Mouse (Mus musculus) layer of hippocampus, adult 8-10 months (tissue): ENCODE measurements around the gene Ap1s3. TPM values are rescaled to one million over a fixed set of nuclear protein-coding genes. Genes with fewer than 3 reads are reported as not detected.
A peak's percentile ranks its signal among the peaks of the same experiment; 100 is the strongest.

Experiments used
- DNase-seq, 2 experiments: peaks; one replicate each; pipeline ENCODE4 v3.0.0; 2022; ENCODE audit warnings: low spot score in 2 of 2
- total RNA-seq, 4 experiments: library from RNA; stranded (reverse); gene quantifications; 2 replicates each; pipeline ENCODE4 v1.2.4; 2022

The Ap1s3 gene
- total RNA-seq, 4 experiments from 2014 or later = 1.7 to 2.9 (median 1.8) TPM

- peak; percentile 15 to 16 for DNase-seq
Measured at GRCm38 (mm10) chr1:79598385-79599178, 73.2 kb downstream of the Ap1s3 start.

- no peak for DNase-seq
Measured at GRCm38 (mm10) chr1:79592721-79593277, 79.0 kb downstream of the Ap1s3 start.

- DNase-seq = no peak
Measured at GRCm38 (mm10) chr1:79591091-79591490, 80.7 kb downstream of the Ap1s3 start.

DNA sequence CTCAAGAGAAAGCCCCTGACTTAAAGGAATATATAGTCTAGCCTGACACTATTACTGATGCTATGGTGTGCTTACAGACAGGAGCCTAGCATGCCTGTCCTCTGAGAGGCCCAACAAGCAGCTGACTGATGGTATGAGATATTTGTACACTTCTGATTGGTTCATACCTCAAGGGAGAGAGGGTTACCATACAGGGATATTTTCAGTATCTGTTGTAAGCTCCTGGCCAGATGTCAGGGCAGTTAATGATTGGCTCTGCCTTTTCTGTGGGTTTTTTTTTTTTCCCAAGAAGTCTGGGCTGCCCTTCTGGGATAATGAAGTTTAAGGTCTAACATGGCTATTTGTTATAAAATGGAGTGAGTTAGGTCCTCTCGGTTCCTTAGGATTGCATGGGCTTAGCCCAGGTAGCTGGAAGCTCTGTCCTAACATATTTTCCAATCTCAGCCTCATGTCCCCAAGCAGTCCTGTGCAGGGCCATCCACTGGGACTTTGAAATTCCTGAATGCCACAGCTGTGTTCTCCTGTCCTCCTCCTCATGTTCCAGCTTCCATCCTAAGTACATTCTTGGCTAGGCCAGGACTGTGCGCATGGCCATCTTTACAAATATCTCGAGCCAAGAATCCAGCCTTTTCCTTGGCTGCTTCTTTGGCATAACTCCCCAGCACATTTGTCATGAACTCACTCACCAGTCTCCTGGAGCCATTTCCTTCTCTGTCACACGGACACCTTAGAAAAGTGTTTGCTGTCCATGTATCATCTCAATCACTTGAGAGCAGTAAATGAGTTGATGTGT, 81.6 kb downstream of the Ap1s3 start:
- DNase-seq = no peak

GRCm38 (mm10) chr1:79589424-79589823, 82.3 kb downstream of the Ap1s3 start:
- no peak for DNase-seq

DNA sequence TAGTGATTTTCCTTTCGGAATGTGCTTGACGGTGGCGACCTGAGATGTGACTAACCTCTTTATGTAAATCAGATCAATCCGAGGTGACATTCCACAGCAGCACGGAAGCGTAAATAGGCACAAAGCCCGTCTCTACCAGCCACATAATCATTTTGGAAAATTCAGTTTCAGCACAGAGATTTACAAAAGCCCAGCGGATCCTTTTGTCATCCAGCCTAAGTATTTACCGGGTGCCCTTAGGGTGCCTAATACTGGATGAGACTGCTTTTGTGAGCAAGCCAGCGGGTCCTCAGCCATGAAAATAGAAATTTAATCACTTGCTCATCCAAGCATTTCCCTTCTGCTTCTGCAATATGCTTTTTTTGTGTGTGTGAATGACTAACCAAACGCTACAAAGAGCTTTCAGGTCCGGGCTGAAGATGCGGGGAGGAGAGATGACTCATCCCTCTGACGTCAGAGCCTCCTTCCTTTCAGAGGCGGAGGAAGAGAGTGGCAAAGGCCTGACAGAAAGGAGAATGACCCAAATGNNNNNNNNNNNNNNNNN, 90.6 kb downstream of the Ap1s3 start:
- peak; percentile 58 to 70 for DNase-seq

DNA sequence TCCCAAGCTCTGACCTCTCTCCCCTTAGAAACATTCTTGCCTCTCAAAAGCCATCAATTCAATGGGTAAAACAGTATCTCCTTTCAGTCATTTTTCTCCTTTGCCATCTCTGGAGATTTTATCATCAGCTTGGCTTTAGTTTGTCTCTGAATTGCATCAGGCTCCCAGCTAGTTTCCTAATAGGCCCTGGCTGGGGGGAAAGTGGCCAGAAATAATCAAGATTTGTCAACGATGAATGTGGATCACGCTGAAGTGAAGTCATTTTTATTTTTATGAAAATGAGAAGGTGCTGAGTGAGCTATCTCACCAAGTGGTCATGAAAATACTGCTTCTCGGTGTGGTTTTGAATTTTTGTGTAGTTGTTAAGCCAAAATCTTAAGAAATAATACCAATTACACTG, 94.4 kb downstream of the Ap1s3 start:
- no peak for DNase-seq

- DNase-seq = no peak
Measured at GRCm38 (mm10) chr1:79571912-79572311, 99.9 kb downstream of the Ap1s3 start.

- no peak for DNase-seq
Measured at GRCm38 (mm10) chr1:79571126-79571525, 100.6 kb downstream of the Ap1s3 start.

- DNase-seq = no peak
Measured at GRCm38 (mm10) chr1:79561186-79561585, 110.6 kb downstream of the Ap1s3 start.

Other genes starting within 250 kb of the Ap1s3 start
- 100 to 1,000 TPM; 153 to 190 (median 166) TPM for gene Scg2, start 231.9 kb downstream of the Ap1s3 start, total RNA-seq
- 10 to 100 TPM; 25.8 to 31.3 (median 28.2) TPM for gene Mrpl44, start 104.0 kb upstream of the Ap1s3 start, total RNA-seq
- 10 to 100 TPM; 36.8 to 47.7 (median 44.6) TPM for gene Wdfy1, start 104.2 kb upstream of the Ap1s3 start, total RNA-seq
- gene Serpine2, start 189.2 kb upstream of the Ap1s3 start, total RNA-seq = 100 to 1,000 TPM; 130 to 196 (median 160) TPM